Mouse (Mus musculus) adrenal gland, adult 18-20 months (tissue): ENCODE data around the gene Ccdc34. TPM values are rescaled to one million over a fixed set of nuclear protein-coding genes. Genes with fewer than 3 reads are reported as not detected.
A peak's percentile ranks its signal among the peaks of the same experiment; 100 is the strongest.

Experiments used
- DNase-seq, 2 experiments: peaks; one replicate each; pipeline ENCODE4 v3.0.0; 2021 to 2022; ENCODE audit warnings: low spot score in 2 of 2
- long read RNA-seq, 2 experiments: library from polyadenylated mRNA; stranded (forward); transcript quantifications; one replicate each; pipeline ENCODE4 v2.0.0; 2021
- total RNA-seq, 2 experiments: library from RNA; stranded (reverse); gene quantifications; 1 replicate in 1 of 2; 2 replicates in 1 of 2; pipeline ENCODE4 v1.2.3; 2021

Ccdc34 gene
- 1 to 10 TPM; 5.6 to 6.4 TPM for total RNA-seq
- long read RNA-seq, experiment 1, transcript Ccdc34-201 (6 exons, 2,070 nt): major isoform, 8 of 8 reads
- long read RNA-seq, experiment 1, partial matches to known transcripts: 0 of 8 reads
- long read RNA-seq, experiment 1, other reads (novel, unspliced or antisense): 0 of 8 reads
- long read RNA-seq, experiment 2, partial matches to known transcripts: 8 of 12 reads
- long read RNA-seq, experiment 2, other reads (novel, unspliced or antisense): 1 of 12 reads

DNA sequence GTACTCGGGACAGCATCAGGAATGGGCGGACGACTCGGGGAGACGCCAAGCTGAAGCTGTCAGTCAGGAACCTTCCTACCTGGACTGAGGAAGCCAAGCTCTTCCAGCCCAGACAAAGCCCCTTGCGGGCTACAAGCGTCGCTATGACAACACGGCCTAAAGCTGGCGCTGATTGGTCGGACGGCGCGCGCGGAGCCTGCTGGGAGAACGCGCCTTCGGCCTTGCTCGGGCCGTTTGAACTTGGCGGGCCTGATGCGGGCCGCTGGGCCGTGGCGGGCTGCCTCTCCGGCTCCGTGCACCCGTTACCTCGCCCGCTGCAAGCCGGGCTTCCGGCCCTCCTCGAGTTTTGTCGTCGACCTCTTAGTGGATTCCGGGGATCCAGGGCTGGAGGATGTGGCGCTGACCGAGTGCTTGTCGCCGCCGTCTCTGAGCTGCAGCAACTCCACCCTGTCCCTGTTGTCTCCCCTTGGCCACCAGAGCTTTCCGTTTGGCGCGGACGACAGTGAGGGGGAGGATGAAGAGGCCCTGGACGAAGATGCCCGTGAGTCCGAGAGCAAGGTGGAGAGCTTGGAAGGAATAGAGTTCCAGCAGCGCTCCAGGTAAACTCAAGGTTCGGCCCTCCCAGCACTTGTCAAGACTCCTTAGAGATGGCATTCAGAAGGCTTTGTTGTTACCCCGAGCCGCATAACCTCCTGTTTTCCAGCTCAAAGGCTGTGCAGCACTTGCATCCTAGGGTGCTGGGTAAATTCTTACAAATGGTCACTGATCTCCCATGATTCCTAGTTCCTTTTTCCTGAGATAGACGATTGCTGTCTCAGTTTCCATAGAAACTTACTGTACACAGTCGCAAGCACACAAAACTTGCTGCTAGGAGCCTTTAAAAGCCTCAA, at the start of gene Ccdc34:
Gene Ccdc34, plus strand, starts transcription at position 202 of the 890 bp plus-strand sequence.
- peak; percentile 84 to 87 for DNase-seq

- no peak for DNase-seq
These were observed 48.2 kb upstream of the Ccdc34 start for GRCm38 (mm10) chr2:109969381-109969780.

DNA sequence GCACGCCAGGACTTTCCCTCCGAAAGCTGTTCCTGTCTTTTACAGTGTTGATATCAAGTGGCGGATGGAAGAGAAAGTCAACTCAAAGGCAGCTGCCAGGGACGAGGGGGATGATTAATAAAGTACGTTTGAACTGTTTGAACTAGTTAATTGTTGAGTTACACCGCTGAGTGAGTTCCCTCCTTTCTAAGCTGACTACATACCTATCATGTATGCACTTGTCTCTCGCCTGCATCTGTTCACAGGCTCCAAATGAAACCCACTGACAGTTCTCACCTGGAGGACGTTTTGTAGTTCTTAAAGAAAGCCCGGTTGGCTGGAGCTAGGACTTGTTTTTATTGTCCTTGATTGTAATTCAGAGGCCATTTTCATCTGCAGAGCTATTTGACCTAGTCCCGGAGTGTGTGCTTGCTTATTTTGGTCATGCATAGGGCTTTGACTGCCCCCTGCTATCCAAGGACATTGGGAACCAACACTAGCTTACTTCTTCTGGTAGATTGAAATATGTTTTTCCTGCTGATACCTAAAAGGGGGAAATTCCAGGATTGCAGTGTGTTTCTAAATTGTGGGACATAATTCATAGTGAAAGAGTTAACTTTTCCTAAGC, 47.6 kb upstream of the Ccdc34 start:
- no peak for DNase-seq

GRCm38 (mm10) chr2:109970744-109971410, 46.7 kb upstream of the Ccdc34 start:
- no peak for DNase-seq

GRCm38 (mm10) chr2:109972310-109972709, 45.3 kb upstream of the Ccdc34 start:
- no peak for DNase-seq

GRCm38 (mm10) chr2:109972922-109973321, 44.7 kb upstream of the Ccdc34 start:
- no peak for DNase-seq

DNA sequence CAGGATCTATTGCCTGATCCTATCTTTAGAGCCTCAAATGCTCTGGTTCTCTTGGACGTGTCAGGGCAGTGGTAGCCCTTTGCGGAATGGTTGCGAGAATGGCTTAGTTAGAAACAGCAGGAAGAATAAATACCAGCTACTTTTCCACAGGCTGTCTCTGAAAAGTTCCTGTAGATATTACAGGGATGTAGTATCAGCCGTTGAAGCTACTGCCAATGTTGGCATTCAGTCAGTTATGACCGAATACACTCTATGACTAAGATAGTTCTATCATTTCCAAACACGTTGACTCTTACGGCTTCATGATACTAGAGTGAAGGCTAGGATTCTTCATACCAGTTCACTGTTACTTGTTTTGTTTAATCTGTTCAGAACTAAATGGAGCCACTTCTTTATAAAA, 42.8 kb upstream of the Ccdc34 start:
- DNase-seq: no peak

DNA sequence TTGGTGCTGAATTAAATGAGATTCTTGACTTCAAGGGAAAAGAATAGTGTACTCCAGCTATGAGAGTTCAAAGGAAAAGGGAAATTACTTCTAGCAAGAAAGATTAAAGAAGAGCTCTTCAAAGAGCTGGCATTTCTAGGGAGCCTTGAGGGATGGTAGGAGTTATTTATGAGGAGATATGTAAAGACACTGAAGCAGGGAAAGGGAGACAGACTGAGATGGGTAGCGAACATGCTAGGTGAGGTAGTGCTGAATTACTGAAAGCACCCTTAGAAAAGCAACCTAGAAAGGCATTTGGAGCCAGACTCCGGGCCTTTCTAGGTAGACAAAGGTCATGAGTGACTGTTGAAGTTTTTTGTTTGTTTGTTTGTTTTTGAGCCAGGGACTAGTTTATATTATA, 41.4 kb upstream of the Ccdc34 start:
- no peak for DNase-seq

- DNase-seq: no peak
These were observed 40.3 kb upstream of the Ccdc34 start for GRCm38 (mm10) chr2:109977322-109977721.

DNA sequence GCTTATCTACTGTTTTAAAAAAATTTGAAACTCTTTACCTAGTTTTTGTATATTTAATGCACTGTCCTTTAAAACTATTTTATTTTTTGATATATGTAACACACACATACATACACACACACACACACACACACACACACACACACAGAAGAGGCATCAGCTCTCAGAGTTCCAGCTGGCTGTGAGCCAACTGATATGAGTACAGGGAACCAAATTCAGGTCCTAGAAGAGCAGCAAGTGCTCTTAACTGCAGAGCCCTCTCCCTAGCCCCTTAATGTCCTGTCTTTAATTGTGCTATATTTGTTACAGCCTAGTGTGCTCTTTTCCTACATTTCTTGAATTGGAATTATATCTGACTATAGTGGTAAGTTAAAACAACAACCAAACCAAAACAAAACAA, 38.4 kb upstream of the Ccdc34 start:
- DNase-seq: no peak

DNA sequence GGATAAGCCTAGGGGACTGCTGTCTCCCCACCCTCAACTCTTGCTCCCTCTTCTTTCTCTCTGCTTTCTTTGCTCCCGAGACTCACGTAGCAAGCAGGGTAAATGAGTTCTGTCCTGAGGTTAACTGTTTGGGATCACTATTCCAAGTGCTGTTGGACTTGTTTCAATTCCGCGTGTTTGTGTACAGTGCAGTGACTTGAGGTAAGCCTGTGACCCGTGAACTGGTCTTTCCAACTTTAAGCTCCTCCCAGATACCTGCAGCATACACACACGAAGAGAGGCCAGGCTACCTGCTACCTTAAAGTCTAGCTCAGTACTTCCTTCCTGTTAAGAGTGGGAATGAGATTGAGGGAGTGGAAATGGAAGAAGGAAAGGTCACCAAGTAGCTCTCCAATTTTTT, 34.2 kb upstream of the Ccdc34 start:
- no peak for DNase-seq

GRCm38 (mm10) chr2:109984930-109985329, 32.7 kb upstream of the Ccdc34 start:
- DNase-seq: no peak

GRCm38 (mm10) chr2:109985560-109985959, 32.1 kb upstream of the Ccdc34 start:
- no peak for DNase-seq

DNA sequence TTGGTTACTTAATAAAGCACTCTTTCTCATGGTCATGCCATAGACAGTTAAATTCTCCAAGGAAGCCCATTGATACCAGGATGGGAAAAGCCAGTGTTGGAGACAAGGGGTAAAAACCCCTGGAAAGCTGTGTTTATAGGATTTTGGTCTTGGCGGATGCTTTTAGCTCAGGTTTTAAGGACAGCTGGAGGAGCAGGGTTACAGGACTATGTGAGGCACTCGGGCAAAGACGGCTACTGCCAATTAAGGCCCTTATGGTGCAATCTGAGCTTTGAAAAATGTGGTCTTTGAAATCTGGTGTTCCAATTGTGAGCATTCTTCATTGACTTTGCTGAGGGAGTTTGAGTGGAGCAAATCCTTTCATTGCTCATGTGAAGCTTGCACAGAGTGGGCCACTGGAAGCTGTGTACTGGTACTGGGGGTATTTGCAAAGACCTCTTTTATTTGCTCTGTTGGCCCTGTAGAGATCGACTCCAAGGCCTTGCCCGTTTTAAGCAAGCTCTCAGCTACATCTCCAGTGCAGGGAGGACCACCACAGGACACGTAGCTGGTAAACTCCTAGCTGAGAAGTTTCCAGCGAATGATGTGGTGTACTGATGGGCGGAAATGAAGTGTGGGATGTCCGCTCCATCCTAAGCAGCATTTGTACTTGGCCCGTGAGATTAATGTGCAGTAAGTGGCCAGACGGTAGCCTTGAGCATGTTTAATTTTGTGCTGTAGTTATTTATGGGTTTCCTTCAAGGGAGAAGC, 31.4 kb upstream of the Ccdc34 start:
- no peak for DNase-seq

- no peak for DNase-seq
These were observed 29.7 kb upstream of the Ccdc34 start for GRCm38 (mm10) chr2:109987946-109988345.

DNA sequence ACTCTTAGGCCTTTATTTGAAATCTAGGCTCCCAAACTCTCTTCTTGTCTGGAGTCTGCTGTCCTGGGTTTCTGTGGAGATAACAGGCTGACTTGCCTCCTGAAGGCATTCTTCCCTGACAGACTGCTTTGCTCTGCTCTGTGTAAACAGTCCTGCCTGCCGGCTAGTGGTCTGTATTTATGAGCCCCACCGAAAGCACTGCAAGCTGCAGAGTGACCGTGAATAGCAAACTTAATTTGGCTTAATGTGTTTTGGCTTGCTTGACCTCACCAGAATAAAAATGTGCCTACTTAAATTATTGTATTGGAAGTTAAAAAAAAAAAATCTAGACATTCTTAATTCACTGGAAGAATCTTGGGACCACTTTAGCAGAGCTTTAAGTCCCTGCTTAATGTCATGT, 28.4 kb upstream of the Ccdc34 start:
- no peak for DNase-seq

DNA sequence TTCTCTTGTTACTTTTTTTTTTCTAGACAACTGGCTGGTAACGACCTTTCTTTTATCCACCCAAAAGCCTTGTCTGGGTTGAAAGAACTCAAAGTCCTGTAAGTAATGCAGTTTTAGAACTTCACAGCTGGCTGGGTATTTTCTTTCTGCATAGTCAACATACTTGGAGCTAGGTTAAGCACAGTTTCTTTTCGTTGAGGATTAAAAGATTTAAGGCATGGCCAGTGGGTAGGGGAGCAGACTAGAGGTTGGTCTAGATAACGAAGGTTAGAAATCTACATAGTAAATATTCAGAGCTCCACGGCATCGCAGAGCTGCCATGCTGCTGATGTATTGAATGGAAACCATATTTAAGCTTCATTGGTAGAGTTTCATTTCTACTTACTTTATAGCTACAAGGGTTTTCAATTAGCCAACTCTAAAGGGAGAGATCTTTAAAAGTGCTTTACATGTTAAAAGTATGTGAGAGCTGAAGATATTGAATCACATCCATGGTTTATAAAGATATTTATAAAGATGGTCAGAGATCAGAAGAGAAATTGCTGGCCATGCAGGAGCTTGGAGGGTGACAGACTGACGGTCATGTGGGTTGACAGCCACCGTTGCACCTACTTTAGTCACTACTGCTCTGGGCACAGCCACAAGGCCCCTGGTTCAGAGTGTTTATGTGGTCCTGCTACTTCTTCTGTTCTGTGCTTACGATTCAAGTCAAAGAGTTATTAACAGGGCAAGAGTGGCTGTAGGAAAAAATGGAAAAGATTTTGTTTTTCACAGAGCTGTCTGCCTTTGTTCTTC, 27.7 kb upstream of the Ccdc34 start:
- no peak for DNase-seq

- no peak for DNase-seq
These were observed 25.9 kb upstream of the Ccdc34 start for GRCm38 (mm10) chr2:109991754-109992153.

DNA sequence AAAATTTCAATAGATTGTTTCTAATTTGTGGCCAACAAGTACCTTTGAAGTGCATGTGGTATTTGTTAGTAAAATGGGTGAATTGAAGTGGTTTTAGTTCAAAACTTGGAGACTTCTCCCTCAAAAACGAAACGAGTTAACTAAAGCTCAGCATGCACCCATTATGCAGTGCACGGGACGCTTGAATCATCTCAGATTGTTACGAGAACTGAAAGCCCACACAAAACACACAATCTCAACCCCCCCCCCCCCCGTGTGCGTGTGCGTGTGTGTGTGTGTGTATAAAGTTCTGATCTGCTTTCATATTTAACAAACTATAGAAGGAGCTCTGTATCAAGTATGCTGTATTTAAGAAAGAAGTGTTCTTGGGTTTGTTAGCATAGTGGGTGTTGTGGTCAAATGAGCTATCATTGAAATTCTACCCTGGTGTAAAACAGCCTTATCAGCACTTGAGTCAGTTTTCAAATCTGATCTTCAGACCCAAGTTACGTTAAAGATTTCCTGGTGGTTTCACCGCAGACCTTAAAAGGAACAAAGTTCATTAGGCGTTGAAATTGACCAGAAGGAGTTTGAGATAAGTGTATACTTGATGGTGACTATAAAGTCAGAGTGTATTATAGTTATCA, 25.1 kb upstream of the Ccdc34 start:
- no peak for DNase-seq

DNA sequence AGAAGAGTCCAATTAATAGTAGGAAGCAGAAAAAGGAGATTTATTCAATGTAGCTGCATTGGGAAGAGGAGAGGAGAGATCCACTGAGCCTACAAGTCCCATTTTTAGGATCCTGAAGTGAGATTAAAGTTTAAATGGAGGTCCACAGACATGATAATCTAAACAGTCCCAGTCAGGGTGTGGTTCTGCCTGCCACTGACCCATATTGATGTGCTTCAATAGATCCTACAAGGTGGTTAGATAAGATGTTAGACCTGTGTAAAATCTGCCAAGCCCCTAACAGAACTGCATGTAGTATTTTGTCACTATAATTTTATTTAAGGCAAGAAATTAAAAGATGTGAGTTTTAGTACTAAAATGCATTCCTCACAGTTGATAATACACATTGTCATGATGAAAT, 24.2 kb upstream of the Ccdc34 start:
- no peak for DNase-seq
